17 mouse cellular contexts compared by ENCODE assay signal in the genomic region with DNA sequence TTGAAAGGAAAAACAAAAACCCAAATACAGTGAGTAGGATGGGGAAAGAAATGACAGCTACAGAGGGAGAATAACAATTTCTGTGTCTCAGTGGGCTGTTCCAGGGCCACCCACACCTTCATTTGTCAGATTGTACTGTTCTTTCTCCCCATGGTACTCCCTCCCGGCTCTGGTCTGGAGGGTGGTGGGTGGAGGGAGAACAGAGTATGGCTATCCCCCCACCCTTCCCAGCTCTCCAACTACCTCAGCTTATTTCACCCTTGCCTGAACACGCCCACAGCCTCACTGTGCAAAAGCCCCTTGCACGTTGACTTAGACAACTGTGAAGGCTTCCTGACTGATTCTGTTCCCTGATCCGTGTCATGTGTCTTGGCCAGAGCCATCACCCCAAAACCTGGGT.
DNase-seq lines count a peak whose midpoint lies in the region; ATAC-seq and TF ChIP-seq lines count a peak whose summit lies in the region.
"Had no signal": no experiment of that assay in that cellular context is flagged by ENCODE, and none has a peak within 500 bp of the region (broad histone marks: within the 10 kb centered on the region; RNA-seq: fewer than 3 reads in every experiment).

No protein-coding gene starts in this region.

- no peaks in the 10 kb centered on the region for H3K4me1 ChIP-seq in forebrain, embryonic 10.5 days
- H3K4me1 ChIP-seq in liver, postnatal 0 days (ENCODE audit: insufficient read depth): no peaks in the 10 kb centered on the region
- peaks cover 3% of the 10 kb centered on the region; the same call in 1 of the 2 replicates for H3K4me1 ChIP-seq in midbrain, embryonic 16.5 days (ENCODE audit: control insufficient read depth, insufficient read depth, low read length)
- H3K4me1 ChIP-seq: embryonic facial prominence, embryonic 13.5 days had no signal

- TF ChIP-seq EP300 in liver, postnatal 0 days (IDR thresholded peaks at IDR 0.05; ENCODE audit: low read depth): no peak

- no peak overlapping the region for H3K4me3 ChIP-seq in forebrain, embryonic 10.5 days
- H3K4me3 ChIP-seq in liver, postnatal 0 days (ENCODE audit: low read depth, low read length): no peak overlapping the region
- H3K4me3 ChIP-seq in midbrain, embryonic 16.5 days (ENCODE audit: low read depth, low read length): no peak overlapping the region
- H3K4me3 ChIP-seq: embryonic facial prominence, embryonic 13.5 days; heart, adult 2 months had no signal

- no peaks in the 10 kb centered on the region for H3K27me3 ChIP-seq in forebrain, embryonic 10.5 days (ENCODE audit: poor library complexity, severe bottlenecking)
- no peaks in the 10 kb centered on the region for H3K27me3 ChIP-seq in liver, postnatal 0 days (ENCODE audit: insufficient read depth, low read length)
- H3K27me3 ChIP-seq in midbrain, embryonic 16.5 days (ENCODE audit: control insufficient read depth, insufficient read depth, low read depth, low read length): no peaks in the 10 kb centered on the region
- H3K27me3 ChIP-seq: embryonic facial prominence, embryonic 13.5 days had no signal

- H3K4me2 ChIP-seq in liver, postnatal 0 days (ENCODE audit: low read depth, low read length): no peak overlapping the region
- no peak overlapping the region for H3K4me2 ChIP-seq in midbrain, embryonic 16.5 days (ENCODE audit: low read length)
- H3K4me2 ChIP-seq: embryonic facial prominence, embryonic 13.5 days had no signal

- peak; percentile 51 for DNase-seq in left cerebral cortex, adult 11 months (ENCODE audit: low spot score)
- DNase-seq in left cerebral cortex, postnatal 10 days (ENCODE audit: extremely low spot score in 1 of 2, low spot score in 2 of 2): no peak
- peak; percentile 50 to 61 for DNase-seq in frontal cortex, adult 2 months (ENCODE audit: extremely low spot score in 1 of 2, low spot score in 1 of 2)
- DNase-seq in layer of hippocampus, postnatal 14 days (ENCODE audit: low spot score in 2 of 2): peak; percentile 20 to 80
- DNase-seq in left cerebral cortex, postnatal 36 days (ENCODE audit: low spot score in 2 of 2): peak; percentile 43 to 55
- no peak for DNase-seq in forebrain, embryonic 10.5 days (ENCODE audit: extremely low spot score, low spot score)
- DNase-seq in liver, postnatal 0 days: no peak
- DNase-seq: adrenal gland, adult 2 months; cerebellum, adult 18-20 months; gastrocnemius, postnatal 14 days; heart, adult 2 months; kidney, adult 2 months; lung, postnatal 10 days; thymus, adult 2 months had no signal

- no peak for ATAC-seq in liver, postnatal 0 days
- no peak for ATAC-seq in midbrain, embryonic 16.5 days

- no peaks in the 10 kb centered on the region for H3K36me3 ChIP-seq in forebrain, embryonic 10.5 days (replicated peaks)
- H3K36me3 ChIP-seq in liver, postnatal 0 days (replicated peaks; ENCODE audit: insufficient read depth, low read length): no peaks in the 10 kb centered on the region
- H3K36me3 ChIP-seq in midbrain, embryonic 16.5 days (ENCODE audit: control insufficient read depth, insufficient read depth, low read length): no peaks in the 10 kb centered on the region
- H3K36me3 ChIP-seq: embryonic facial prominence, embryonic 13.5 days had no signal

- no peak overlapping the region for H3K27ac ChIP-seq in forebrain, embryonic 10.5 days
- H3K27ac ChIP-seq in liver, postnatal 0 days (ENCODE audit: low read depth): no peak overlapping the region
- H3K27ac ChIP-seq in midbrain, embryonic 16.5 days (ENCODE audit: low read length): no peak overlapping the region
- H3K27ac ChIP-seq: embryonic facial prominence, embryonic 13.5 days; heart, adult 2 months; liver, embryonic 14.5 days had no signal

- H3K9me3 ChIP-seq in forebrain, embryonic 10.5 days: no peaks in the 10 kb centered on the region
- H3K9me3 ChIP-seq in liver, postnatal 0 days (ENCODE audit: low read length): no peaks in the 10 kb centered on the region
- no peaks in the 10 kb centered on the region for H3K9me3 ChIP-seq in midbrain, embryonic 16.5 days (replicated peaks; ENCODE audit: control insufficient read depth, low read length, poor library complexity, severe bottlenecking)
- H3K9me3 ChIP-seq: embryonic facial prominence, embryonic 13.5 days had no signal

- no peak overlapping the region for H3K9ac ChIP-seq in liver, postnatal 0 days (replicated peaks)
- H3K9ac ChIP-seq in midbrain, embryonic 16.5 days (ENCODE audit: low read depth, low read length): no peak overlapping the region
- H3K9ac ChIP-seq: embryonic facial prominence, embryonic 13.5 days; liver, embryonic 14.5 days had no signal

- WGBS in forebrain, embryonic 10.5 days: 81% methylated on average over 4 of the region's 4 CpGs
- 68% methylated on average over 4 of the region's 4 CpGs for WGBS in liver, postnatal 0 days (ENCODE audit: insufficient replicate concordance)
- 84% methylated on average over 4 of the region's 4 CpGs for WGBS in midbrain, embryonic 16.5 days

- TF ChIP-seq CTCF in liver, postnatal 0 days (IDR thresholded peaks at IDR 0.05; ENCODE audit: low read depth): no peak

- intact Hi-C loops in left cerebral cortex, postnatal 10 days (cut with DNase I): no loop called here
- intact Hi-C loops in left cerebral cortex, postnatal 36 days (cut with DNase I): loop anchor here (5.0 kb wide), 2 partner anchors 35 to 85 kb away; no protein-coding TSS in a partner anchor

Comparison
In these comparisons a context has a peak if more than half of its experiments do, and no peak if none do; other contexts are left out.
1. DNase-seq: peak in left cerebral cortex, adult 11 months (single experiment), frontal cortex, adult 2 months (2 of 2), layer of hippocampus, postnatal 14 days (2 of 2) and left cerebral cortex, postnatal 36 days (2 of 2); none in left cerebral cortex, postnatal 10 days (0 of 2), forebrain, embryonic 10.5 days (single experiment) and liver, postnatal 0 days (single experiment).